Mouse (Mus musculus) midbrain, embryonic 11.5 days (tissue): ENCODE measurements around the gene Defb19. TPM values are rescaled to one million over a fixed set of nuclear protein-coding genes. Genes with fewer than 3 reads are reported as not detected.

Source experiments
- ATAC-seq: fragments of 200-750 bp; cut with Nextera tagmentation; 2 replicates; pipeline ENCODE4 v1.8.0; 2017; ENCODE audit warnings: moderate TSS enrichment, moderate library complexity; ENCODE audit not compliant: low FRiP score
- DNase-seq: peaks from one replicate; pipeline ENCODE4 v3.0.0; 2015; ENCODE audit warnings: low spot score; ENCODE audit errors: missing footprints
- H3K27ac ChIP-seq: fragments of 300-500 bp; sonication (generic); 2 replicates; pipeline ENCODE4 v1.5.1; 2014; ENCODE audit warnings: low read depth, low read length
- H3K27me3 ChIP-seq: fragments of 300-500 bp; sonication (generic); 2 replicates; pipeline ENCODE4 v1.6.1; 2014; ENCODE audit warnings: mild to moderate bottlenecking, low read length, moderate library complexity, mixed read lengths; ENCODE audit not compliant: control insufficient read depth, insufficient read depth
- H3K36me3 ChIP-seq: fragments of 300-500 bp; sonication (generic); 2 replicates; pipeline ENCODE4 v1.6.1; 2014; ENCODE audit warnings: mild to moderate bottlenecking, low read length, moderate library complexity, mixed read lengths; ENCODE audit not compliant: control insufficient read depth, insufficient read depth
- H3K4me1 ChIP-seq: fragments of 300-500 bp; sonication (generic); 2 replicates; pipeline ENCODE4 v1.6.1; 2014; ENCODE audit warnings: low read length; ENCODE audit not compliant: control insufficient read depth, insufficient read depth
- H3K4me2 ChIP-seq: fragments of 300-500 bp; sonication (generic); 2 replicates; pipeline ENCODE4 v1.6.1; 2014; ENCODE audit warnings: mild to moderate bottlenecking, moderate library complexity
- H3K4me3 ChIP-seq: fragments of 300-500 bp; sonication (generic); 2 replicates; pipeline ENCODE4 v1.5.1; 2014; ENCODE audit warnings: low read depth, low read length
- H3K9ac ChIP-seq: fragments of 300-500 bp; sonication (generic); 2 replicates; pipeline ENCODE4 v1.6.1; 2014; ENCODE audit warnings: low read length
- H3K9me3 ChIP-seq: fragments of 300-500 bp; sonication (generic); 2 replicates; pipeline ENCODE4 v1.6.1; 2016; ENCODE audit warnings: low read length; ENCODE audit not compliant: control insufficient read depth
- WGBS: fragments of 180-500 bp; shearing (Covaris S2); extraction: QIAGEN DNeasy Blood & Tissue Kit; methylation state at CpG from one replicate; pipeline ENCODE4 v1.1.7; 2014; 5-methylcytosine and 5-hydroxymethylcytosine counted together
- polyA plus RNA-seq: library from polyadenylated mRNA; unstranded; fragments of >200 nt; fragmentation: Nextera tagmentation; extraction: Ambion mirVana; gene quantifications from 2 replicates; pipeline ENCODE4 v1.2.1, GENCODE M21; 2014

The Defb19 gene
- polyA plus RNA-seq, result not detected in 2 replicates

- DNase-seq (no peak), ATAC-seq (no peak)
- H3K27ac ChIP-seq, result no peak within 1 kb of the TSS
- no peaks in the 10 kb centered on the region for H3K9me3 ChIP-seq
- no peaks in the 10 kb centered on the region for H3K36me3 ChIP-seq
- 76% methylated on average over 7 of the region's 7 CpGs for WGBS
- H3K4me1 ChIP-seq, result no peaks in the 10 kb centered on the region
- H3K27me3 ChIP-seq, result no peaks in the 10 kb centered on the region
- no peak within 1 kb of the TSS for H3K9ac ChIP-seq
- no peak within 1 kb of the TSS for H3K4me3 ChIP-seq
- no peak within 1 kb of the TSS for H3K4me2 ChIP-seq
Measured at GRCm38 (mm10) chr2:152580107-152580506, at the start of gene Defb19. Defb19 (minus strand) TSS chr2:152580312.

- Histone ChIP-seq H3K27ac (no peak overlapping the region), H3K27me3 (peaks cover 31% of the 10 kb centered on the region), H3K4me1 (peaks cover 7% of the 10 kb centered on the region), H3K9ac (no peak overlapping the region), H3K4me3 (no peak overlapping the region), H3K36me3 (no peaks in the 10 kb centered on the region), H3K4me2 (no peak overlapping the region), H3K9me3 (no peaks in the 10 kb centered on the region)
- WGBS, result 85% methylated on average over 6 of the region's 6 CpGs
- DNase-seq, result no peak
- ATAC-seq, result no peak
Measured at GRCm38 (mm10) chr2:152629904-152630303, 49.8 kb upstream of the Defb19 start.

GRCm38 (mm10) chr2:152629239-152629638, 49.1 kb upstream of the Defb19 start:
- ATAC-seq (no peak), DNase-seq (no peak)
- Histone ChIP-seq H3K9ac (no peak overlapping the region), H3K4me2 (no peak overlapping the region), H3K36me3 (no peaks in the 10 kb centered on the region), H3K4me3 (no peak overlapping the region), H3K27ac (no peak overlapping the region), H3K9me3 (no peaks in the 10 kb centered on the region), H3K27me3 (peaks cover 31% of the 10 kb centered on the region), H3K4me1 (peaks cover 7% of the 10 kb centered on the region)
- WGBS, result 66% methylated on average over 3 of the region's 3 CpGs

GRCm38 (mm10) chr2:152628066-152628465, 48.0 kb upstream of the Defb19 start:
- no peak overlapping the region for H3K4me3 ChIP-seq
- ATAC-seq (no peak), DNase-seq (no peak)
- WGBS, result 39% methylated on average over 17 of the region's 17 CpGs
- H3K4me2 ChIP-seq, result no peak overlapping the region
- peaks cover 31% of the 10 kb centered on the region for H3K27me3 ChIP-seq
- H3K27ac ChIP-seq, result no peak overlapping the region
- no peaks in the 10 kb centered on the region for H3K36me3 ChIP-seq
- H3K9ac ChIP-seq, result no peak overlapping the region
- H3K4me1 ChIP-seq, result peaks cover 7% of the 10 kb centered on the region
- no peaks in the 10 kb centered on the region for H3K9me3 ChIP-seq

- peak within 1 kb of the TSS; percentile 30 for H3K4me3 ChIP-seq
- peak within 1 kb of the TSS; percentile 34; the same call in 1 of the 2 replicates for H3K9ac ChIP-seq
- H3K27me3 ChIP-seq, result peaks cover 31% of the 10 kb centered on the region
- no peaks in the 10 kb centered on the region for H3K9me3 ChIP-seq
- H3K4me2 ChIP-seq, result peak within 1 kb of the TSS; percentile 50
- no peak within 1 kb of the TSS for H3K27ac ChIP-seq
- DNase-seq, result peak; percentile 93
- H3K4me1 ChIP-seq, result peaks cover 7% of the 10 kb centered on the region
- H3K36me3 ChIP-seq, result no peaks in the 10 kb centered on the region
- ATAC-seq, result peak; percentile 51; the same call in 1 of the 2 replicates
- WGBS, result 1% methylated on average over 57 of the region's 59 CpGs
Measured at GRCm38 (mm10) chr2:152626774-152627591, 46.9 kb upstream of the Defb19 start, which contains the start of gene Rem1. Rem1 (plus strand) TSS chr2:152626951.

DNA sequence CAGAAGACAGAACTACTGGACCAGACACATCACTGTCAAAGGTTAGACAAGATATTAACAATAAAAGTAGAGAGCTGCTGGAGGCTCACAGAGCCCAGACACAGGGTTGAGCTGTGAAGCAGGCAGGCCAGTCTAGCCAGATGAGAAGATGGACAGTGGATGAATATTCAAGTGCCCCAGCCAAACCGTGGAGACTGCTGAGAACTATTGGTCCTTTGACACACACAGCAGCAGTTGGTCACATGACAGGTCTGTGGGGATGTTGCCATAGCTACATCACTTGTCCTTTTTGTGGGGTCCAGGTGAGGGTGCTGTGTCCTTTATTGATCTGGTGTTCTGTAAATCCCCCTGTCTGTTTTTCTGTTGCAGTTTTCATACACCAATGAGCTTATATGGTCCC, 45.1 kb upstream of the Defb19 start:
- 5% methylated on average over 1 of the region's 1 CpGs for WGBS
- Histone ChIP-seq H3K4me2 (no peak overlapping the region), H3K27ac (no peak overlapping the region), H3K4me1 (peaks cover 7% of the 10 kb centered on the region), H3K9ac (no peak overlapping the region; the same call in 1 of the 2 replicates), H3K4me3 (no peak overlapping the region), H3K9me3 (no peaks in the 10 kb centered on the region), H3K27me3 (peaks cover 31% of the 10 kb centered on the region), H3K36me3 (no peaks in the 10 kb centered on the region)
- DNase-seq, result no peak
- ATAC-seq, result peak; percentile 54; the same call in 1 of the 2 replicates

- Histone ChIP-seq H3K4me1 (peaks cover 7% of the 10 kb centered on the region), H3K27me3 (peaks cover 31% of the 10 kb centered on the region), H3K9ac (no peak overlapping the region), H3K9me3 (no peaks in the 10 kb centered on the region), H3K4me2 (no peak overlapping the region), H3K27ac (no peak overlapping the region), H3K4me3 (no peak overlapping the region), H3K36me3 (no peaks in the 10 kb centered on the region)
- ATAC-seq (no peak), DNase-seq (no peak)
- 92% methylated on average over 2 of the region's 2 CpGs for WGBS
Measured at GRCm38 (mm10) chr2:152624566-152624965, 44.5 kb upstream of the Defb19 start.

DNA sequence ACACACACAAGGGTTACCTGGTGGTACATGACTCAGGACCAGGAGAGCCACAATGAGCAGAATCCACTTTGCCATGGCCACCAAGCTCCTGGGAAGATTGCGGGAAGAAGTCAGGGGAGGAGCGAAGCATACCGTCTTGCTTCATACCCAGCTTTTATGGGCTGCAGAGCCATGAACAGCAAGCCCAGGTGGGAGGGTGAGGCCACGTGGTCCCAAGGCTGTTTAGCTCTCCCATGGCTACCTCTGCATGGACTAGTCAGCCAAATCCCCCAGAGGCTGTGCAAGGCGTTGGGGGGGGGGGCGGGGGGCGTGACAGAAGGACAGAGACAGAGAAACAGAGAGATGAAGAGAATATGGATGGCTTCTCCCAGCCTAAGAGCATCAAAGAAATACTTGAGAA, 42.8 kb upstream of the Defb19 start, which contains the start of gene Defb25:
Defb25 (minus strand) TSS at position 101 of the 400 bp plus-strand sequence.
- H3K4me3 ChIP-seq, result no peak within 1 kb of the TSS
- DNase-seq (no peak), ATAC-seq (no peak)
- H3K27ac ChIP-seq, result no peak within 1 kb of the TSS
- no peak within 1 kb of the TSS for H3K4me2 ChIP-seq
- no peaks in the 10 kb centered on the region for H3K9me3 ChIP-seq
- H3K9ac ChIP-seq, result no peak within 1 kb of the TSS
- H3K27me3 ChIP-seq, result peaks cover 24% of the 10 kb centered on the region
- 90% methylated on average over 6 of the region's 7 CpGs for WGBS
- H3K4me1 ChIP-seq, result peaks cover 7% of the 10 kb centered on the region
- no peaks in the 10 kb centered on the region for H3K36me3 ChIP-seq

DNA sequence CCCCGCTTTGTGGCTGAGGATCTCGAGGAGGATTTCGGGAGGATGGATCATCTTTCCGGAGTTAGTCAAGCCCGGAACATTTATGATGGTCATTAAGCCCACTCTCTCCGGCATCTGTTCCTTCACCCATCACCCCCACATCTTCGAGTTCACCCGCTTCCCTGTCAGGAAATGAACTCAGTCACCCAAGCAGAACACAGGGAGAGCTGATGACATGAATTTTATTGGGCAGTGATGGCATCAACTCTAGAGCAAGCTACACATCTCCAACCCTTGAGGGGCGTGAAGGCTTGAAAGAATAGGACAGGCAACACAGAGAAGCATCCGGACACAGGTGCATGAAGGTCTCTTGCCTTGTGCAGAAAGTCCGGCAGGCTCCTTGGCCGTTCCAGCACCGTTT, 42.0 kb upstream of the Defb19 start:
- no peak overlapping the region for H3K4me3 ChIP-seq
- ATAC-seq (no peak), DNase-seq (no peak)
- peaks cover 16% of the 10 kb centered on the region for H3K27me3 ChIP-seq
- no peak overlapping the region for H3K4me2 ChIP-seq
- H3K36me3 ChIP-seq, result no peaks in the 10 kb centered on the region
- 90% methylated on average over 13 of the region's 13 CpGs for WGBS
- H3K9me3 ChIP-seq, result no peaks in the 10 kb centered on the region
- H3K27ac ChIP-seq, result no peak overlapping the region
- H3K9ac ChIP-seq, result no peak overlapping the region
- peaks cover 4% of the 10 kb centered on the region for H3K4me1 ChIP-seq
